Mouse (Mus musculus): ENCODE measurements around the gene Cacna1i. TPM values are rescaled to one million over a fixed set of nuclear protein-coding genes. Genes with fewer than 3 reads are reported as not detected.
A peak's percentile ranks its signal among the peaks of the same experiment; 100 is the strongest.

Gene Cacna1i
- polyA plus RNA-seq, 1 experiment from 2014 or later: not detected

GRCm38 (mm10) chr15:80255646-80256121 lies 31.4 kb upstream of the Cacna1i start:
- ATAC-seq (ENCODE audit: insufficient number of reproducible peaks, insufficient read depth, low FRiP score, low read depth): peak; percentile 35
- Histone ChIP-seq H3K4me2 (replicated peaks; ENCODE audit: low read depth, low read length) (peak overlapping the region; percentile 96), H3K9ac (replicated peaks; ENCODE audit: low read depth, low read length) (peak overlapping the region; percentile 100), H3K36me3 (ENCODE audit: control insufficient read depth, insufficient read depth, low read length) (peaks cover 31% of the 10 kb centered on the region), H3K9me3 (ENCODE audit: control insufficient read depth, low read depth, low read length) (no peaks in the 10 kb centered on the region), H3K4me1 (ENCODE audit: control insufficient read depth, insufficient read depth, low read length) (peaks cover 33% of the 10 kb centered on the region), H3K4me3 (ENCODE audit: low read depth, low read length) (peak overlapping the region; percentile 100), H3K27ac (ENCODE audit: low read length) (peak overlapping the region; percentile 99), H3K27me3 (ENCODE audit: control insufficient read depth, insufficient read depth, low read length) (no peaks in the 10 kb centered on the region)
- 0% methylated on average over 51 of the region's 51 CpGs for WGBS

- Histone ChIP-seq H3K27me3 (ENCODE audit: control insufficient read depth, insufficient read depth, low read length) (no peaks in the 10 kb centered on the region), H3K4me2 (replicated peaks; ENCODE audit: low read depth, low read length) (peak overlapping the region; percentile 96), H3K4me1 (ENCODE audit: control insufficient read depth, insufficient read depth, low read length) (peaks cover 33% of the 10 kb centered on the region), H3K9me3 (ENCODE audit: control insufficient read depth, low read depth, low read length) (no peaks in the 10 kb centered on the region), H3K36me3 (ENCODE audit: control insufficient read depth, insufficient read depth, low read length) (peaks cover 25% of the 10 kb centered on the region), H3K9ac (replicated peaks; ENCODE audit: low read depth, low read length) (peak overlapping the region; percentile 100), H3K4me3 (ENCODE audit: low read depth, low read length) (peak overlapping the region; percentile 100), H3K27ac (ENCODE audit: low read length) (peak overlapping the region; percentile 99)
- 5% methylated on average over 16 of the region's 16 CpGs for WGBS
- ATAC-seq (ENCODE audit: insufficient number of reproducible peaks, insufficient read depth, low FRiP score, low read depth): no peak
Observed at GRCm38 (mm10) chr15:80256242-80256641, 30.8 kb upstream of the Cacna1i start.

GRCm38 (mm10) chr15:80256656-80257601 lies 30.1 kb upstream of the Cacna1i start:
- Histone ChIP-seq H3K27ac (ENCODE audit: low read length) (peak overlapping the region; percentile 99), H3K9me3 (ENCODE audit: control insufficient read depth, low read depth, low read length) (no peaks in the 10 kb centered on the region), H3K27me3 (ENCODE audit: control insufficient read depth, insufficient read depth, low read length) (no peaks in the 10 kb centered on the region), H3K4me2 (replicated peaks; ENCODE audit: low read depth, low read length) (peak overlapping the region; percentile 96), H3K36me3 (ENCODE audit: control insufficient read depth, insufficient read depth, low read length) (peaks cover 20% of the 10 kb centered on the region), H3K4me3 (ENCODE audit: low read depth, low read length) (peak overlapping the region; percentile 100), H3K9ac (replicated peaks; ENCODE audit: low read depth, low read length) (peak overlapping the region; percentile 100), H3K4me1 (ENCODE audit: control insufficient read depth, insufficient read depth, low read length) (peaks cover 33% of the 10 kb centered on the region)
- 56% methylated on average over 12 of the region's 12 CpGs for WGBS
- no peak for ATAC-seq (ENCODE audit: insufficient number of reproducible peaks, insufficient read depth, low FRiP score, low read depth)

- Histone ChIP-seq H3K4me1 (ENCODE audit: control insufficient read depth, insufficient read depth, low read length) (peaks cover 29% of the 10 kb centered on the region), H3K4me2 (replicated peaks; ENCODE audit: low read depth, low read length) (peak overlapping the region; percentile 96), H3K27ac (ENCODE audit: low read length) (peak overlapping the region; percentile 99; the same call in 1 of the 2 replicates), H3K9ac (replicated peaks; ENCODE audit: low read depth, low read length) (no peak overlapping the region), H3K27me3 (ENCODE audit: control insufficient read depth, insufficient read depth, low read length) (no peaks in the 10 kb centered on the region), H3K9me3 (ENCODE audit: control insufficient read depth, low read depth, low read length) (no peaks in the 10 kb centered on the region), H3K4me3 (ENCODE audit: low read depth, low read length) (no peak overlapping the region), H3K36me3 (ENCODE audit: control insufficient read depth, insufficient read depth, low read length) (peaks cover 19% of the 10 kb centered on the region)
- ATAC-seq (ENCODE audit: insufficient number of reproducible peaks, insufficient read depth, low FRiP score, low read depth): no peak
- 11% methylated on average over 4 of the region's 4 CpGs for WGBS
Observed at GRCm38 (mm10) chr15:80257602-80258239, 29.3 kb upstream of the Cacna1i start.

- WGBS: 55% methylated on average over 11 of the region's 11 CpGs
- no peak for ATAC-seq (ENCODE audit: insufficient number of reproducible peaks, insufficient read depth, low FRiP score, low read depth)
- H3K9me3 ChIP-seq (ENCODE audit: control insufficient read depth, low read depth, low read length): no peaks in the 10 kb centered on the region
- H3K4me2 ChIP-seq (replicated peaks; ENCODE audit: low read depth, low read length): no peak overlapping the region
- H3K4me3 ChIP-seq (ENCODE audit: low read depth, low read length): no peak overlapping the region
- no peak overlapping the region for H3K9ac ChIP-seq (replicated peaks; ENCODE audit: low read depth, low read length)
- H3K27ac ChIP-seq (ENCODE audit: low read length): peak overlapping the region; percentile 29; the same call in 1 of the 2 replicates
- H3K27me3 ChIP-seq (ENCODE audit: control insufficient read depth, insufficient read depth, low read length): no peaks in the 10 kb centered on the region
- H3K36me3 ChIP-seq (ENCODE audit: control insufficient read depth, insufficient read depth, low read length): peaks cover 19% of the 10 kb centered on the region
- H3K4me1 ChIP-seq (ENCODE audit: control insufficient read depth, insufficient read depth, low read length): peaks cover 29% of the 10 kb centered on the region
Observed at GRCm38 (mm10) chr15:80258240-80259170, 28.5 kb upstream of the Cacna1i start.

GRCm38 (mm10) chr15:80259406-80260045 lies 27.5 kb upstream of the Cacna1i start:
- Histone ChIP-seq H3K9me3 (ENCODE audit: control insufficient read depth, low read depth, low read length) (no peaks in the 10 kb centered on the region), H3K9ac (replicated peaks; ENCODE audit: low read depth, low read length) (no peak overlapping the region), H3K4me2 (replicated peaks; ENCODE audit: low read depth, low read length) (no peak overlapping the region), H3K4me3 (ENCODE audit: low read depth, low read length) (no peak overlapping the region), H3K27me3 (ENCODE audit: control insufficient read depth, insufficient read depth, low read length) (no peaks in the 10 kb centered on the region), H3K4me1 (ENCODE audit: control insufficient read depth, insufficient read depth, low read length) (peaks cover 21% of the 10 kb centered on the region), H3K27ac (ENCODE audit: low read length) (no peak overlapping the region), H3K36me3 (ENCODE audit: control insufficient read depth, insufficient read depth, low read length) (peaks cover 19% of the 10 kb centered on the region)
- WGBS: 72% methylated on average over 8 of the region's 8 CpGs
- ATAC-seq (ENCODE audit: insufficient number of reproducible peaks, insufficient read depth, low FRiP score, low read depth): no peak

GRCm38 (mm10) chr15:80260677-80261076 lies 26.4 kb upstream of the Cacna1i start:
- Histone ChIP-seq H3K4me1 (ENCODE audit: control insufficient read depth, insufficient read depth, low read length) (peaks cover 21% of the 10 kb centered on the region), H3K27ac (ENCODE audit: low read length) (no peak overlapping the region), H3K4me3 (ENCODE audit: low read depth, low read length) (no peak overlapping the region), H3K9me3 (ENCODE audit: control insufficient read depth, low read depth, low read length) (no peaks in the 10 kb centered on the region), H3K36me3 (ENCODE audit: control insufficient read depth, insufficient read depth, low read length) (peaks cover 19% of the 10 kb centered on the region), H3K9ac (replicated peaks; ENCODE audit: low read depth, low read length) (no peak overlapping the region), H3K27me3 (ENCODE audit: control insufficient read depth, insufficient read depth, low read length) (no peaks in the 10 kb centered on the region), H3K4me2 (replicated peaks; ENCODE audit: low read depth, low read length) (no peak overlapping the region)
- ATAC-seq (ENCODE audit: insufficient number of reproducible peaks, insufficient read depth, low FRiP score, low read depth): no peak
- WGBS: 12% methylated on average over 3 of the region's 3 CpGs

Data from stomach, embryonic 14.5 days (tissue).